Mouse (Mus musculus) erythroid progenitor cell, adult 5-6 weeks (primary cell): ENCODE measurements around the gene Vamp8. TPM values are rescaled to one million over a fixed set of nuclear protein-coding genes. Genes with fewer than 3 reads are reported as not detected.

ENCODE experiments used
- ATAC-seq: replicated peaks from 2 replicates; pipeline ENCODE4 v1.8.0; 2016; ENCODE audit warnings: moderate number of reproducible peaks, mild to moderate bottlenecking, moderate TSS enrichment, inconsistent platforms; ENCODE audit not compliant: poor library complexity, low FRiP score, severe bottlenecking
- total RNA-seq, 2 experiments: library from RNA; stranded (forward) in 1 of 2; stranded (reverse) in 1 of 2; fragments of 150-400 nt in 1 of 2; fragments of 186-747, 209-891 nt in 1 of 2; gene quantifications; 2 replicates each; pipeline versions ENCODE4 v1.2.3 to v1.2.4; 2015 to 2017; ENCODE audit warnings: low replicate concordance in 2 of 2

Vamp8 gene
- total RNA-seq, 2 experiments from 2014 or later = 229 to 259 TPM

- ATAC-seq = peak; percentile 37
Measured at GRCm38 (mm10) chr6:72357164-72358079, 33.1 kb downstream of the Vamp8 start.

GRCm38 (mm10) chr6:72356001-72356532, 34.4 kb downstream of the Vamp8 start:
- no peak for ATAC-seq

GRCm38 (mm10) chr6:72355066-72355911, 35.2 kb downstream of the Vamp8 start, which contains the start of gene Tmem150a:
Gene Tmem150a (plus strand): TSS chr6:72355447.
- ATAC-seq = no peak

GRCm38 (mm10) chr6:72354025-72354424, 36.5 kb downstream of the Vamp8 start:
- ATAC-seq = no peak

GRCm38 (mm10) chr6:72352636-72353405, 37.7 kb downstream of the Vamp8 start:
- no peak for ATAC-seq

GRCm38 (mm10) chr6:72350214-72350613, 40.3 kb downstream of the Vamp8 start:
- ATAC-seq = no peak

- no peak for ATAC-seq
Measured at GRCm38 (mm10) chr6:72348411-72348810, 42.1 kb downstream of the Vamp8 start.

GRCm38 (mm10) chr6:72347166-72347941, 43.1 kb downstream of the Vamp8 start, which contains the start of gene 0610030E20Rik:
Gene 0610030E20Rik (plus strand): TSS chr6:72347317.
- peak; percentile 60 for ATAC-seq

- 0 out of 2 replicates have a peak, but pooled peaks have one; percentile 40 for ATAC-seq
Measured at GRCm38 (mm10) chr6:72346261-72346660, 44.2 kb downstream of the Vamp8 start.

- ATAC-seq = peak; percentile 39
Measured at GRCm38 (mm10) chr6:72345633-72346032, 44.9 kb downstream of the Vamp8 start.

GRCm38 (mm10) chr6:72345074-72345567, 45.4 kb downstream of the Vamp8 start, which contains the start of gene Usp39:
Gene Usp39 (minus strand): TSS chr6:72345184.
- ATAC-seq = peak; percentile 90

GRCm38 (mm10) chr6:72344396-72345073, 46.0 kb downstream of the Vamp8 start:
- ATAC-seq = peak; percentile 32

GRCm38 (mm10) chr6:72340481-72340880, 50.0 kb downstream of the Vamp8 start:
- no peak for ATAC-seq

Other genes with a start within 250 kb of the Vamp8 start
- gene Atoh8, start 155.1 kb downstream of the Vamp8 start, total RNA-seq (2015; ENCODE audit: low replicate concordance) = not detected in 2 replicates
- not detected in 2 replicates for gene Atoh8, start 155.1 kb downstream of the Vamp8 start, total RNA-seq (2017; ENCODE audit: low replicate concordance)
- not detected in 2 replicates for gene Sftpb, start 86.1 kb downstream of the Vamp8 start, total RNA-seq (2015; ENCODE audit: low replicate concordance)
- gene Sftpb, start 86.1 kb downstream of the Vamp8 start, total RNA-seq (2017; ENCODE audit: low replicate concordance) = not detected in 2 replicates
- gene Usp39, start 45.5 kb downstream of the Vamp8 start, total RNA-seq (2015; ENCODE audit: low replicate concordance) = 62.9 and 90.1 TPM in 2 replicates
- gene Usp39, start 45.5 kb downstream of the Vamp8 start, total RNA-seq (2017; ENCODE audit: low replicate concordance) = 63.4 and 92.7 TPM in 2 replicates
- gene 0610030E20Rik, start 43.4 kb downstream of the Vamp8 start, total RNA-seq (2015; ENCODE audit: low replicate concordance) = 23.4 and 33.1 TPM in 2 replicates
- 21.6 and 29.3 TPM in 2 replicates for gene 0610030E20Rik, start 43.4 kb downstream of the Vamp8 start, total RNA-seq (2017; ENCODE audit: low replicate concordance)
- 3.2 and 11.7 TPM in 2 replicates for gene Tmem150a, start 35.3 kb downstream of the Vamp8 start, total RNA-seq (2015; ENCODE audit: low replicate concordance)
- gene Tmem150a, start 35.3 kb downstream of the Vamp8 start, total RNA-seq (2017; ENCODE audit: low replicate concordance) = 0.61 TPM in 1 of 2 replicates, not detected in the other
- gene Rnf181, start 23.7 kb downstream of the Vamp8 start, total RNA-seq (2015; ENCODE audit: low replicate concordance) = 68.5 and 96.0 TPM in 2 replicates
- gene Rnf181, start 23.7 kb downstream of the Vamp8 start, total RNA-seq (2017; ENCODE audit: low replicate concordance) = 56.4 and 69.8 TPM in 2 replicates
- gene Vamp5, start 10.2 kb downstream of the Vamp8 start, total RNA-seq (2015; ENCODE audit: low replicate concordance) = 85.1 and 98.0 TPM in 2 replicates
- 23.8 and 24.3 TPM in 2 replicates for gene Vamp5, start 10.2 kb downstream of the Vamp8 start, total RNA-seq (2017; ENCODE audit: low replicate concordance)
- gene Ggcx, start 23.6 kb upstream of the Vamp8 start, total RNA-seq (2015; ENCODE audit: low replicate concordance) = 1.4 and 7.1 TPM in 2 replicates
- 2.6 and 5.9 TPM in 2 replicates for gene Ggcx, start 23.6 kb upstream of the Vamp8 start, total RNA-seq (2017; ENCODE audit: low replicate concordance)
- gene Mat2a, start 48.9 kb upstream of the Vamp8 start, total RNA-seq (2015; ENCODE audit: low replicate concordance) = 299 and 345 TPM in 2 replicates
- 107 TPM in 2 replicates for gene Mat2a, start 48.9 kb upstream of the Vamp8 start, total RNA-seq (2017; ENCODE audit: low replicate concordance)
- not detected in 2 replicates for gene Sh2d6, start 131.0 kb upstream of the Vamp8 start, total RNA-seq (2015; ENCODE audit: low replicate concordance)
- gene Sh2d6, start 131.0 kb upstream of the Vamp8 start, total RNA-seq (2017; ENCODE audit: low replicate concordance) = not detected in 2 replicates
- gene Capg, start 153.7 kb upstream of the Vamp8 start, total RNA-seq (2015; ENCODE audit: low replicate concordance) = 9.0 and 15.5 TPM in 2 replicates
- gene Capg, start 153.7 kb upstream of the Vamp8 start, total RNA-seq (2017; ENCODE audit: low replicate concordance) = 12.6 and 28.6 TPM in 2 replicates
- gene Elmod3, start 207.7 kb upstream of the Vamp8 start, total RNA-seq (2015; ENCODE audit: low replicate concordance) = 5.0 and 5.9 TPM in 2 replicates
- 0.13 and 2.5 TPM in 2 replicates for gene Elmod3, start 207.7 kb upstream of the Vamp8 start, total RNA-seq (2017; ENCODE audit: low replicate concordance)
- gene Retsat, start 207.8 kb upstream of the Vamp8 start, total RNA-seq (2015; ENCODE audit: low replicate concordance) = 3.4 and 13.0 TPM in 2 replicates
- 1.4 and 1.5 TPM in 2 replicates for gene Retsat, start 207.8 kb upstream of the Vamp8 start, total RNA-seq (2017; ENCODE audit: low replicate concordance)
- 14.7 and 28.5 TPM in 2 replicates for gene Tgoln1, start 226.3 kb upstream of the Vamp8 start, total RNA-seq (2015; ENCODE audit: low replicate concordance)
- 21.9 and 23.5 TPM in 2 replicates for gene Tgoln1, start 226.3 kb upstream of the Vamp8 start, total RNA-seq (2017; ENCODE audit: low replicate concordance)